Mouse (Mus musculus) left cerebral cortex, postnatal 14 days (tissue): ENCODE results near the gene Rhoq. TPM values are rescaled to one million over a fixed set of nuclear protein-coding genes. Genes with fewer than 3 reads are reported as not detected.

Experiments
- DNase-seq, 2 experiments: peaks; one replicate each; pipeline ENCODE4 v3.0.0; 2021 to 2022; ENCODE audit warnings: low spot score in 2 of 2, mixed read lengths in 1 of 2
- intact Hi-C: fragments of 180-260 bp; cut with DNase I; formaldehyde crosslinking; loops from one replicate; pipeline ENCODE4 v1.15.1; 2025
- long read RNA-seq, 2 experiments: library from polyadenylated mRNA; stranded (forward); transcript quantifications; one replicate each; pipeline ENCODE4 v2.0.0; 2021
- total RNA-seq, 2 experiments: library from RNA; stranded (reverse); gene quantifications; 2 replicates each; pipeline ENCODE4 v1.2.3; 2021

Rhoq gene
- 10 to 100 TPM; 32.2 to 32.3 TPM for total RNA-seq
- long read RNA-seq, experiment 1, full-length matches to known transcripts: 13 of 22 reads
- long read RNA-seq, experiment 1, partial matches to known transcripts: 5 of 22 reads
- long read RNA-seq, experiment 1, other reads (novel, unspliced or antisense): 4 of 22 reads
- long read RNA-seq, experiment 2, full-length matches to known transcripts: 18 of 28 reads
- long read RNA-seq, experiment 2, partial matches to known transcripts: 6 of 28 reads
- long read RNA-seq, experiment 2, other reads (novel, unspliced or antisense): 4 of 28 reads

- peak; percentile 77 to 83 for DNase-seq
- intact Hi-C loops: loop anchor here (1.0 to 10.0 kb wide), 3 partner anchors 25 to 144 kb away; partner anchors contain the start of genes Cript, Pigf and Socs5
Measured at GRCm38 (mm10) chr17:86962894-86963585, at the start of gene Rhoq. Rhoq (plus strand) TSS chr17:86963082.

DNA sequence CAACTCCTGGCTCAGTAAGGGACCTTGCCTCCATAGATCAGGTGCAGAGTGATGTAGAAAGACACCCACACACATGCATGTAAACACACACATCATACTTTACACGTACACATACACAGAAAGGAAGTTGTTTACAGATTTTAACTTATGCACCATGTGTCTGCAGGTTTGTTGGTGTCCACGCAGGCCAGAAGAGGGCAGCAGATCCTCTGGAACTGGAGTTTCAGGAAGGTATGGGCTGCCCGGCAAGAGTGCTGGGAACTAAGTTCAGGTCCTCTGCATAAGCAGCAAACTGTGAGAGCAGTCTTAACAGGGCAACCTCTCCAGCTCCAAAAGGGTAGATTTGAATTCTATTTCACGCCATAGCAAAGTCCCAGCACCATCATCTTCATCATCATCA, 47.3 kb upstream of the Rhoq start:
- DNase-seq: no peak
- intact Hi-C loops: no loop called here

GRCm38 (mm10) chr17:86917048-86917447, 45.8 kb upstream of the Rhoq start, which contains the start of gene Tmem247:
Tmem247 (plus strand) TSS chr17:86917348.
- DNase-seq: no peak

GRCm38 (mm10) chr17:86918786-86919185, 44.1 kb upstream of the Rhoq start:
- DNase-seq: no peak
- intact Hi-C loops: no loop called here

More at GRCm38 (mm10) chr17:86917048-86917447, 45.8 kb upstream of the Rhoq start, which contains the start of gene Tmem247:
- intact Hi-C loops: no loop called here

DNA sequence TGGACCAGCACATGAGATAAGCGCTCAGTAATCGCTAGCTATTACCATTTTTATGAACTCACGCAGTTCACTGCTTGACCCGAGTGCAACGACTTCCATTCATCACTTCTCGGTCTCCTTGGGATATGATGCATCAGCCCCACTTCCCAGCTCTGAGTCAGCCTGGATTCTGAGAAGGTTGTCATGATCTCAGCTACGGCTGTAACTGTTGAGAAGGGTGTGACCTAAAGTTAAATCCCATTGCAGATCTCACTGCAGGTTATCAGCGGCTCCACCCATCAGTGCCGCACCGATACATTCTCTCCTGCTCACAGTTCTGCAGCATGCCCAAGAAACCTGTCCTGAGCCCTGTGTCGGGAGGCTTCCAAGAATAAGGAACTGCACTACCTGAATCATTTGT, 43.2 kb upstream of the Rhoq start:
- DNase-seq: no peak
- intact Hi-C loops: no loop called here

GRCm38 (mm10) chr17:86924679-86925078, 38.2 kb upstream of the Rhoq start:
- intact Hi-C loops: no loop called here
- no peak for DNase-seq

- DNase-seq: no peak
- intact Hi-C loops: no loop called here
Measured at GRCm38 (mm10) chr17:86926836-86927235, 36.0 kb upstream of the Rhoq start.

GRCm38 (mm10) chr17:86929355-86929754, 33.5 kb upstream of the Rhoq start:
- no peak for DNase-seq
- intact Hi-C loops: no loop called here

DNA sequence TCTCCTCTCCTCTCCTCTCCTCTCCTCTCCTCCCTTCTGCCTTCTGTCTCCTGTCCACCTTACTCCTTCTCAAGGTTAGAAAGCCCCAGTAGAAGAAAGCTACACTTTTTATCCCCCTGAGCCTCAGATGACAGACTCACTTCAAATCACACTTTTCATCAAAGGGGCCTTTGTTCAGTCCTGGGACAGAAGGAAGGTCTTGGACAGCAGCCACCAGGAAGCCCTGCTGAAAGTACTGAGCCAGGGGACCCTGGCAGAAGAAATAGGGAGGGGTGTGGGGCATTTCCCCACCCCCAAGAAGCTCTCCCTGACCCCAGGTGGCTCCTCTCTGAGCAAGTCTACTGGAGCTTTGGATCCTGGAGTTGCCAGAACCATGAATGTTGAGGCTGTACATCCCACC, 32.9 kb upstream of the Rhoq start:
- no peak for DNase-seq
- intact Hi-C loops: no loop called here

DNA sequence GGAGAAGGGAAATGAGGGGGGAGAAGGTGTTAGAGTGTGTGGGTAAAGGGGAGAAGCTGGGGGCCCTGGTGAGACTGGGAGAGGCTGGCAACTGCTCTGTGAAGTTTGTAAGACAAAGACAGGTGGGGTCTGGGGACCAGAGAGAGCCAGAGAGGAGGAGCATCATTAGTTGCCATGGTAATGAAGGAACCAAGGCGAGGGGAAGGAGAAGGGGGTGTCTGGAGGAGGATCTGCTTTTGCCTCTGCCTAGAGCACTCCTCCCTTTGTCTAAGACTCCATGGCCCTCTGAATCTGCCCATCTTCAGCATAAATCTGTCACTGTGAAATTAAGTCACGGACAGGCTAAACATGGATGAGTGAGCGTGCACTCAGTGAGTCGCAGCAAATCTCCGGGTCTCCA, 30.0 kb upstream of the Rhoq start:
- DNase-seq: no peak
- intact Hi-C loops: no loop called here

DNA sequence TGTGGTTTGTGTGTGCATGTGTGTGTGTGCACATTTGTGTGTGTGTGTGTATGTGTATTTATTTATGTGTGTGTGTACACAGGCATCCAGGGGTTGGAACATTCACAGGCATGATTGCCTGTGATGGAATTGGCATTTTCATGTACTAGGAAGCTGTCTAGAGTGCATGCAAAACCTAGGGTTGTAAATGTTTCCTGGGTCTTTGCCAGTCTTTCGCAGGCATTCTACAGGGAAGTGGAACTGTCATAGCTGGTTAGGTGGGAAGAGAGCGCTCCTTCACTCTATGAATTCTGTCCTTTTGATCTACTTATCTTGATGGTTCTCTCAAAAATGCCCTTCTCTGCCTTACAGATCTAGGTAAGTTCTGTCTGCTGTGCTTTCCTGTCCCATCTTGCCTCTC, 25.8 kb upstream of the Rhoq start:
- intact Hi-C loops: no loop called here
- DNase-seq: peak in 1 of 2 experiments; percentile 18

GRCm38 (mm10) chr17:86937497-86938155, 25.3 kb upstream of the Rhoq start:
- peak; percentile 55 to 67 for DNase-seq

GRCm38 (mm10) chr17:86938683-86939082, 24.2 kb upstream of the Rhoq start:
- DNase-seq: no peak
- intact Hi-C loops: loop anchor here (1.0 kb wide), 1 partner anchor 24 kb away; no protein-coding TSS in a partner anchor

More at GRCm38 (mm10) chr17:86937497-86938155, 25.3 kb upstream of the Rhoq start:
- intact Hi-C loops: loop anchor here (1.0 kb wide), 1 partner anchor 25 kb away; no protein-coding TSS in a partner anchor

DNA sequence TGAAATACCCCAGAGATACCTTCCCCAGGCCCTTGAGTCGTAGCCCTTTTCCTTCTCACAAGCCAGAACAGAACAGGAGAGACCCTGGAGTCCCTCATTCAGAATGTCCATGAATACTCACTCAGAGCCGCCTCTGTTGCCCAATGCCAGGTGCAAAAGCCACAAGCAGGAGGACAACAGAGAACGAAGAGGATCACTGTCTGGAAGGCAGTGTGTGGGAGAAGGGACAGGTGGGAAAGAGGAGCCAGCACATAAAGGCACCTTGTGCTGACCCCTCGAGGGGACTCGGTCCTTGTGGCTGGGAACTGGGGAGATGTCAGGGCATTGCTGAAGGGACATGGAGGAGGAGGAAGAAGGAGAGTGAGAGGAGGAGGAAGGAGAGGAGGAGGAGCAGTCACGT, 20.8 kb upstream of the Rhoq start:
- intact Hi-C loops: no loop called here
- DNase-seq: no peak

- intact Hi-C loops: no loop called here
- DNase-seq: no peak
Measured at GRCm38 (mm10) chr17:86943158-86943557, 19.7 kb upstream of the Rhoq start.

GRCm38 (mm10) chr17:86946078-86946477, 16.8 kb upstream of the Rhoq start:
- intact Hi-C loops: no loop called here
- no peak for DNase-seq

DNA sequence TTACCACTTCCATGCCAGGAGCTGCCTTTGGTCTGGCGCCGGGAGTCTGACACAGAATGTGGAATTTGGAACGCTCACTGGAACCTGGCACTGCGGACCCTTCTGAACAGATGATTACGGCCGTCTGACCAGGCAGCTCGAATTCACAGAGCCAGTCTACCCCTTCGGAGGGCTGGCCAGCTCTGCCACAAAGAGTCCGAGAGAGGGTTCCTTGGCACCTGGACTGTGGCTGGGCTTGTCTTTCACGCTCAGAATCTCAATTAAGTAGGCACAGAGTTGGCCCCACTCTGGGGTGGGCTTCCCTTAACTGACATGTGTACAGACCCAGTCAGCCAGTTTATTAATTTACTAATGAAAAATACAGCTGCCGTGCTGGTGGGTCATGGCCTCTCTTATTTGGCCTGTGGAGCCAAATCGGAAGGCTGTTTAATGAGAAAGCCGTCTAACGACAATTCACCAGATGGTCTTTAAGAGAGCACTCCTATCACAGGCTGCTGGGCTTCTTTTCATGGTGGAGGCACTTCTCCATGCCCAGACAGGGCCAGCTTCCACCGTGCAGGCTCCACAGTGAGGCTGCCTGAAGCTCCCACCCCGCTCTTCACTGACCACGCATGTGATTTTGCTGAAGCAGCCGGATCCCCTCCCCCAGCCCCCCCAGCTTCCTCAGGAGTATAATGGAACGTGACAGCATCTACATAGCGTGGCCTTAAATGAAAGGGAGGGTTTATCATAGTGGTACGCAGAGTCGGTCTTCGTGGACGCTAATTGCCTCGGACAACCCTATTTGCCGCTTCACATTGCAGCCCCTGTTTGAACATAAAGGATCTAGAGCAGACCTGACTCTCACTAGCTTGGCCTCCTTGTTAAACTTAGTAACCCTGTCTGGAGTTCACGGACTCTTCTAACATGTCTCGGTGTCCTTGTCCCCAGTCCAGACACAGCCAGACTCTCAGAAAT, 14.8 kb upstream of the Rhoq start, which contains the start of gene Atp6v1e2:
TSS of gene Atp6v1e2 (minus strand) at position 58 of the 957 bp plus-strand sequence.
- DNase-seq: peak in 1 of 2 experiments; percentile 27
- intact Hi-C loops: no loop called here

GRCm38 (mm10) chr17:86948801-86949200, 14.1 kb upstream of the Rhoq start:
- intact Hi-C loops: no loop called here
- no peak for DNase-seq

DNA sequence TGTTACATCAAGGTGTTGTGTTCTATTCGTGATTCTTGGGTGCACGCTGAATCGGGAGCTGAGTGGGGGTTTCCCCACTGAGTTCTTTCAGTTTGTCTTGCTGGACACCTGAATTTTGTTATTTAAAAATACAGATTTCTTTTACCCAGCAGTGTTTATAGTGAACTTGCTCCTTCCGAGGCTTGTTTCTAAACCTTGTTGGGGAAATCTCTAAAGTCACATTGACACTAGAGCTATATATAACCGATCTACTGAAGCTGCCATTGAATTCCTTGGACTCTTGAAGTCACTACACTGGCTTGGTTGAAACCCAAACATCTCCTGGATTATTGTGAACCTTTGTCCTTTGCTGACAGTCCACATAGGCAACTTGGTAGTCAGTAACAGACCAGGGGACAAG, 5.6 kb upstream of the Rhoq start:
- intact Hi-C loops: no loop called here
- DNase-seq: no peak
